Mouse (Mus musculus): Measurements from ENCODE around the gene Fbxl16. TPM values are rescaled to one million over a fixed set of nuclear protein-coding genes. Genes with fewer than 3 reads are reported as not detected.

The Fbxl16 gene
- total and polyA plus RNA-seq, 3 experiments: 26.6 to 90.6 (median 54.4) TPM

Small RNAs within 50 kb of the gene (microRNA-seq; reads per million reads assigned to microRNA genes)
- gene Mir3082 (1.3 to 2.1 reads per million in 2 experiments), gene Mir6966 (1.1 to 1.7 reads per million in 2 experiments)

Other genes with a start within 250 kb of the Fbxl16 start
- gene Sox8, start 238.4 kb upstream of the Fbxl16 start, total RNA-seq (2021): 1 to 10 TPM in 1 of 2 experiments, under 1 TPM in 1; 0.83 to 1.5 TPM
- gene Sox8, start 238.4 kb upstream of the Fbxl16 start, polyA plus RNA-seq (2012; rRNA removed): 1.6 and 2.8 TPM in 2 replicates
- 10 to 100 TPM; 40.4 to 42.6 TPM for gene Lmf1, start 230.0 kb upstream of the Fbxl16 start, total RNA-seq (2021)
- gene Lmf1, start 230.0 kb upstream of the Fbxl16 start, polyA plus RNA-seq (2012; rRNA removed): 30.3 and 35.8 TPM in 2 replicates
- gene Gng13, start 91.9 kb upstream of the Fbxl16 start, total RNA-seq (2021): 1 to 10 TPM; 1.1 to 1.4 TPM
- not detected in 2 replicates for gene Gng13, start 91.9 kb upstream of the Fbxl16 start, polyA plus RNA-seq (2012; rRNA removed)
- gene Chtf18, start 81.7 kb upstream of the Fbxl16 start, total RNA-seq (2021): 1 to 10 TPM; 1.8 to 2.3 TPM
- gene Chtf18, start 81.7 kb upstream of the Fbxl16 start, polyA plus RNA-seq (2012; rRNA removed): 3.0 and 4.1 TPM in 2 replicates
- 10 to 100 TPM; 10.3 to 14.6 TPM for gene Rpusd1, start 81.4 kb upstream of the Fbxl16 start, total RNA-seq (2021)
- 87.7 and 100 TPM in 2 replicates for gene Rpusd1, start 81.4 kb upstream of the Fbxl16 start, polyA plus RNA-seq (2012; rRNA removed)
- not detected for gene Mslnl, start 73.0 kb upstream of the Fbxl16 start, total RNA-seq (2021)
- 0.18 and 0.26 TPM in 2 replicates for gene Mslnl, start 73.0 kb upstream of the Fbxl16 start, polyA plus RNA-seq (2012; rRNA removed)
- 10 to 100 TPM in 1 of 2 experiments, 1 to 10 TPM in 1; 6.0 to 10.3 TPM for gene Msln, start 54.7 kb upstream of the Fbxl16 start, total RNA-seq (2021)
- 4.1 and 5.2 TPM in 2 replicates for gene Msln, start 54.7 kb upstream of the Fbxl16 start, polyA plus RNA-seq (2012; rRNA removed)
- gene Narfl, start 35.3 kb upstream of the Fbxl16 start, total RNA-seq (2021): 10 to 100 TPM; 31.0 to 31.2 TPM
- 18.9 and 22.1 TPM in 2 replicates for gene Narfl, start 35.3 kb upstream of the Fbxl16 start, polyA plus RNA-seq (2012; rRNA removed)
- gene Haghl, start 23.4 kb upstream of the Fbxl16 start, total RNA-seq (2021): 10 to 100 TPM; 16.6 to 33.7 TPM
- gene Haghl, start 23.4 kb upstream of the Fbxl16 start, polyA plus RNA-seq (2012; rRNA removed): 67.2 and 70.8 TPM in 2 replicates
- gene Ccdc78, start 22.5 kb upstream of the Fbxl16 start, total RNA-seq (2021): not detected
- 0.11 TPM in 2 replicates for gene Ccdc78, start 22.5 kb upstream of the Fbxl16 start, polyA plus RNA-seq (2012; rRNA removed)
- gene Fam173a, start 16.2 kb upstream of the Fbxl16 start, total RNA-seq (2021): 10 to 100 TPM; 52.0 to 81.1 TPM
- 125 and 146 TPM in 2 replicates for gene Fam173a, start 16.2 kb upstream of the Fbxl16 start, polyA plus RNA-seq (2012; rRNA removed)
- gene AC134908.4, start 13.4 kb upstream of the Fbxl16 start, total RNA-seq (2021): 1 to 10 TPM in 1 of 2 experiments, not detected in 1; 1.2 TPM
- gene AC134908.4, start 13.4 kb upstream of the Fbxl16 start, polyA plus RNA-seq (2012; rRNA removed): 0.96 TPM in 1 of 2 replicates, not detected in the other
- gene Metrn, start 11.9 kb upstream of the Fbxl16 start, total RNA-seq (2021): 10 to 100 TPM; 16.8 to 33.1 TPM
- 121 and 176 TPM in 2 replicates for gene Metrn, start 11.9 kb upstream of the Fbxl16 start, polyA plus RNA-seq (2012; rRNA removed)
- gene Wdr24, start 14.5 kb downstream of the Fbxl16 start, total RNA-seq (2021): 10 to 100 TPM; 19.1 to 20.8 TPM
- 29.5 and 38.3 TPM in 2 replicates for gene Wdr24, start 14.5 kb downstream of the Fbxl16 start, polyA plus RNA-seq (2012; rRNA removed)
- gene Jmjd8, start 19.8 kb downstream of the Fbxl16 start, total RNA-seq (2021): 100 to 1,000 TPM in 1 of 2 experiments, 10 to 100 TPM in 1; 99.4 to 111 TPM
- gene Jmjd8, start 19.8 kb downstream of the Fbxl16 start, polyA plus RNA-seq (2012; rRNA removed): 99.1 and 121 TPM in 2 replicates
- 100 to 1,000 TPM; 149 to 184 TPM for gene Stub1, start 24.3 kb downstream of the Fbxl16 start, total RNA-seq (2021)
- 224 and 236 TPM in 2 replicates for gene Stub1, start 24.3 kb downstream of the Fbxl16 start, polyA plus RNA-seq (2012; rRNA removed)
- gene Rhbdl1, start 28.2 kb downstream of the Fbxl16 start, total RNA-seq (2021): 10 to 100 TPM in 1 of 2 experiments, 1 to 10 TPM in 1; 9.8 to 47.1 TPM
- gene Rhbdl1, start 28.2 kb downstream of the Fbxl16 start, polyA plus RNA-seq (2012; rRNA removed): 88.1 and 142 TPM in 2 replicates
- 10 to 100 TPM; 14.0 to 16.3 TPM for gene Gm20683, start 32.7 kb downstream of the Fbxl16 start, total RNA-seq (2021)
- 192 and 239 TPM in 2 replicates for gene Gm20683, start 32.7 kb downstream of the Fbxl16 start, polyA plus RNA-seq (2012; rRNA removed)
- gene Rhot2, start 35.8 kb downstream of the Fbxl16 start, total RNA-seq (2021): 100 to 1,000 TPM; 107 to 127 TPM
- gene Rhot2, start 35.8 kb downstream of the Fbxl16 start, polyA plus RNA-seq (2012; rRNA removed): 180 and 193 TPM in 2 replicates
- 10 to 100 TPM; 13.9 to 15.1 TPM for gene Wdr90, start 52.4 kb downstream of the Fbxl16 start, total RNA-seq (2021)
- 75.1 and 83.0 TPM in 2 replicates for gene Wdr90, start 52.4 kb downstream of the Fbxl16 start, polyA plus RNA-seq (2012; rRNA removed)
- gene Mcrip2, start 59.7 kb downstream of the Fbxl16 start, total RNA-seq (2021): 100 to 1,000 TPM; 302 to 466 TPM
- gene Mcrip2, start 59.7 kb downstream of the Fbxl16 start, polyA plus RNA-seq (2012; rRNA removed): 1,490 and 1,757 TPM in 2 replicates
- gene Mettl26, start 66.0 kb downstream of the Fbxl16 start, total RNA-seq (2021): 100 to 1,000 TPM in 1 of 2 experiments, 10 to 100 TPM in 1; 90.9 to 141 TPM
- gene Mettl26, start 66.0 kb downstream of the Fbxl16 start, polyA plus RNA-seq (2012; rRNA removed): 350 and 376 TPM in 2 replicates
- 1 to 10 TPM in 1 of 2 experiments, under 1 TPM in 1; 0.52 to 2.1 TPM for gene Wfikkn1, start 71.8 kb downstream of the Fbxl16 start, total RNA-seq (2021)
- gene Wfikkn1, start 71.8 kb downstream of the Fbxl16 start, polyA plus RNA-seq (2012; rRNA removed): 2.1 and 2.5 TPM in 2 replicates
- 10 to 100 TPM; 21.1 to 27.3 TPM for gene Rab40c, start 110.6 kb downstream of the Fbxl16 start, total RNA-seq (2021)
- gene Rab40c, start 110.6 kb downstream of the Fbxl16 start, polyA plus RNA-seq (2012; rRNA removed): 52.1 and 68.8 TPM in 2 replicates
- gene Pigq, start 135.9 kb downstream of the Fbxl16 start, total RNA-seq (2021): 100 to 1,000 TPM; 105 to 121 TPM
- 160 and 187 TPM in 2 replicates for gene Pigq, start 135.9 kb downstream of the Fbxl16 start, polyA plus RNA-seq (2012; rRNA removed)
- gene Nhlrc4, start 135.9 kb downstream of the Fbxl16 start, total RNA-seq (2021): not detected
- gene Nhlrc4, start 135.9 kb downstream of the Fbxl16 start, polyA plus RNA-seq (2012; rRNA removed): not detected in 2 replicates
- gene A930017K11Rik, start 143.5 kb downstream of the Fbxl16 start, total RNA-seq (2021): not detected
- 0.13 TPM in 1 of 2 replicates, not detected in the other for gene A930017K11Rik, start 143.5 kb downstream of the Fbxl16 start, polyA plus RNA-seq (2012; rRNA removed)
- 10 to 100 TPM; 16.3 to 18.1 TPM for gene Capn15, start 176.7 kb downstream of the Fbxl16 start, total RNA-seq (2021)
- 49.0 and 51.5 TPM in 2 replicates for gene Capn15, start 176.7 kb downstream of the Fbxl16 start, polyA plus RNA-seq (2012; rRNA removed)

Data from adrenal gland, adult 2 months (tissue).